Mouse (Mus musculus): ENCODE measurements around the gene Rgl2.
A peak's percentile ranks its signal among the peaks of the same experiment; 100 is the strongest.
"Not testable (repeated sequence)": the region's sequence is repeated elsewhere in the genome, so short reads cannot be mapped to it uniquely, and the experiment has no call there.

The Rgl2 gene

GRCm38 (mm10) chr17:33948090-33948904, 19.0 kb downstream of the Rgl2 start:
- no peak for DNase-seq (ENCODE audit: low read depth, low spot score)

DNA sequence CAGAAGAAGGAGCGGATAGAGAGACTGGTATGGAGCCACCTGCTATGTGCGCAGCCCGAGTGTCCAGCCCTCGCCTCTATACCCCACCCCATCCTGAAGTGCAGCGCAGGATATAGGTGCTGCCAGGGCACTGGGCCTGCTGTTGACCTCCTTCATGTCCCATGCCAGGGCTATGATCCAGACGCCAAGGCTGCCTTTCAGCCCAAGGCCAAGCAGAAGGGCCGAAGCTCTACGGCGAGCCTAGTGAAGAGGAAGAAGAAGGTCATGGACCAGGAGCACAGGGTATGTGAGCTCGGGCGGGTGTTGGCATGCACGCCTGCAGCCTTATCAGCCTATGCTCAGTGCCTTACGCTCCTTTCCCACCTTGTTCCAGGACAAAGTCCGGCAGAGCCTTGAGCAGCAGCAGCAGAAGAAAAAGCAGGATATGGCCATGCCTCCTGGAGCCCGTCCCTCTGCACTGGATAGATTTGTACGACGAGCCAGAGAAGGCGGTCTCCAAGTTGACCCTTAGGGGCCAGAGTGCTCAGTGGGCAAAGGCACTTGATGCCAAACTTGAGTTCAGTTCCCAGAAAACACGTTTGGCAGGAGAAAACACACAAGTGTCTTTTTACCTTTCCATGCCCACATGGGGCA, 19.7 kb downstream of the Rgl2 start:
- no peak for DNase-seq (ENCODE audit: low read depth, low spot score)

- DNase-seq (ENCODE audit: low read depth, low spot score): no peak
Observed at GRCm38 (mm10) chr17:33950131-33950625, 20.8 kb downstream of the Rgl2 start.

DNA sequence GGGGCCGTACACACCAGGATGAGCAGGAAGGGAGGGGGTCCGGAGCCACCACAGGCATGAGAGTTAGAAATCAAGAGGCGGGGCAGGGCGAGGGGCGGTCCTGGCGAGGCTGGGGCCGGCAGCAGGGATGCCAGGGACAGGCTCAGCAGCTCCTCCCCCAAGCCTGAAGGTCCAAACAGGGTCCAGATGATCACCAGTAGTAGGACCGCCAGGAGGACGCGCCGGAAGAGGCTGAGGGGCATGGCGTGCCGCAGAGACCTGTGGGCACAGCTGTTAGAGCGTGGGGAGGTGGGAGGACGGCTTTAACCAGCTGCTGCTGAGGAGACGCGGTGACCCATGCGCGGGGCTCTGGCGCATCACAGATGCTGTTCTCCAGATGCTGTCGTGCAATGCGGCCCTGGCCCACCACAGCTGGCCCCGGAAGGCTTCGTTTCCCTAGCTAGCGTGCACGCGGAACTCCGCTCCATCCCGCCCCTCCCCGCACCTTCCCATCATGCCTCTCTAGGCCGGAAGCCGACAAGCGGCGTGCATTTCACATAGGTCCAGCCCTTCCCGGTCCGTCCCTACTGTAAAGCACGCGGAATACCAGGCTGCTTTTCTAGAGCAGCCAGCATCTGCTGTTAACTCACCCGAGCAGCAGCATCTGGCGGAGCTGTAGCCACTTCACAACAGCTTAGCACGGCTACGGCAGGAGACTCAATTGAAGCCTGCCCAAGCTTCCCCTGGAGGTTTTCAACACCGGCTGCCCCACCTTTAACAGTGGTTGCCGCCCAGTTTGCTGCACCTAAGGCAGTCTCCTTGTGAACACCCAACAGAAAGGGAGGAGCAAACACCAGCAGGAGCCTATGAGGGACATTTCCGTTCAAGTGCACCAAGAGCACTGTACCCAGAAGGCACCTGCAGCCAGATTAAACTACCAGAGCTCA, 21.9 kb downstream of the Rgl2 start, which contains the start of gene B3galt4:
Gene B3galt4, minus strand, starts transcription at position 468 of the 926 bp plus-strand sequence.
- DNase-seq (ENCODE audit: low read depth, low spot score): peak; percentile 93

DNA sequence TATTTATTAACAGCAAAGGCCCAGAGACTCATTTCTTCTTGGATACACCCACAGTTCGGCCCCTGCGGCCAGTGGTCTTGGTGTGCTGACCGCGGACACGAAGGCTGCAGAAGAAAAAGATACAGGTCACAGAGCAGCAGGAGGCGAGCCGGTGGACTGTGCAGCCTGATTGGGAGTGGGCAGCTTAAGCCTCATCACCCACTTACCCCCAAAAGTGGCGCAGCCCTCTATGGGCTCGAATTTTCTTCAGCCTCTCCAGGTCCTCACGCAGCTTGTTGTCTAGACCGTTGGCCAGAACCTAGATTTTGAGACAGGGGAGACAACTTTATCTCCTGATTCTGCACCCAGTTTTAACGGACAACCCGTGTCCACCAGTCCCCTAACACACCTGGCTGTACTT, 22.7 kb downstream of the Rgl2 start:
- DNase-seq (ENCODE audit: low read depth, low spot score): not testable (repeated sequence)

DNA sequence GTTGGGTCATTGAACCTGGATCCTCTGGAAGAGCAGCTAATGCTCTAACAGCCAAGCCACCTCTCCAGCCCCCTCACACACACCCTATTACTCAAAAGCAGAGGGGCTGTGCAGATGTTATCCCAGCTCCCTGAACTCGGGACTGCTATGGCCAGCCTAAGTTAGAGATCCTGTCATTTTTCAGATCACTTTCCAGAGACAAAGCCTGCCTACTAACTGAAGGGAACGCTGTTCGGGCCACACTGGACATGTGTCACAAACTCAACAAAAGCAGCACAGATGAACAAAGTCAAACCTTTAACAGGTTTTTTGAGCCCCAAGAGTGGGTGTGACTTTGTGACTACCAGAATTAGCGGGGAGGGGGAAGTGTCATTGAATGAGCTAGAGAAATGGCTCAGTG, 23.5 kb downstream of the Rgl2 start:
- no peak for DNase-seq (ENCODE audit: low read depth, low spot score)

GRCm38 (mm10) chr17:33953310-33953709, 24.0 kb downstream of the Rgl2 start:
- no peak for DNase-seq (ENCODE audit: low read depth, low spot score)

DNA sequence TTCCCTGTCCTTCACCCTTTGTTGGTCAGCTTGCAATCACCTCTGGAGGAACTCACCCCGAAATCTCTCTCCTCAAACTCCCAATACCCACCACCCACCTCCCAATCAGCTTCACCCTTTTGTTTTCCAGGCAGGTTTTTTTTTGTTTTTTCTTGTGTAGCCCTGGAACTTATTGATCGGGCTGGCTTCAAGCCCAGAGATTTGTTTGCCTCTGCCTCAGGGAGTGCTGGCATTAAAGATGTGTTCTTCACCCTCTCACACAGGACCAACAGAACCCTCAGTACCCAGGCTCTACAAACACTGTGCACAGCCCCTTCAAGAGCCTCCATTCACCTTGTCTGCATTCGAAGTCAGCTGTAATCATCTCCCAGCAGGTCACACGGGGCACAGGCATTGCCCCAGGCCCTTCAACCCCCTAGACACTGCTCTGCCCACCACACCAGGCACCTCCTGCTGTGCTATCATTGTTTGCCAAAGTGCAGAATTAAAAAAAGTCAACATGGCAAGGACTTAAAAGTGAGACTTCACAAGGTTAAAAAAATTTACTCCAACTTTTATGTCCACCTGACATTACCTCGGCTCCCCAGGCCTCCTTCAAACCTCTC, 24.7 kb downstream of the Rgl2 start:
- no peak for DNase-seq (ENCODE audit: low read depth, low spot score)

GRCm38 (mm10) chr17:33954646-33955554, 25.6 kb downstream of the Rgl2 start:
- no peak for DNase-seq (ENCODE audit: low read depth, low spot score)

DNA sequence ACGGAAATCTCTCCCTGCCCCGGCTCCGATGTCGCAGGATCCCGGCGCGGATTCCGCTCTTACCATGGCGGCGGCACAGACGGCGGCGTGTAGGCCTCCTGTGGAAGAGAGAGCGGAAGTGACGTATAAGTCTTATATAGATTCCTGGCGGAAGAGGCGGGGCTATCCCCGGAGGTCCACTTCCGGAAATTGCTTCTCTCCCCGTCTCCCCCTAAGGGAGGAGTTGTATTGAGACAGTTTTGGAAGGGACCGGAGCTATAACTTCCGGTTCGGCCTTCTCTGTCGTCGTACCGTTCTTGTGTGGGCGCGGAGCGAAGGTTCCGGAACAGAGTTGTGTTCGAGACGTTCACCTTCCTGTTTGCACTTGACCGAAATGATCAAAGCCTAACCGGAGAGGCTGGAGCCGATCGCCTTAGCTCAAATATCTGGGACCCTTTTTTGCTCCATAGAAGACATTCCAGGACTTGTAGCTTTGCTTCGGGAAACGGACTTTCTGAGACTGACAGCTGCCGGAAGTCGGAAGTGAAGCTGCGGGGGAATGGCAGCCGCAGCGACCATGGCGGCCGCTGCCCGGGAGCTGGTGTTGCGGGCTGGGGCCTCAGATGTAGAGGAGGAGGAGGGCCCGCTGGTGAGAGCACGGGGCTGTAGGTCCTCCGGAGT, 26.3 kb downstream of the Rgl2 start, which contains the start of the genes Vps52 and Rps18:
Gene Vps52, plus strand, starts transcription at position 258 of the 660 bp plus-strand sequence.
Gene Rps18, minus strand, starts transcription at position 447 of the 660 bp plus-strand sequence.
- DNase-seq (ENCODE audit: low read depth, low spot score): peak; percentile 98

DNA sequence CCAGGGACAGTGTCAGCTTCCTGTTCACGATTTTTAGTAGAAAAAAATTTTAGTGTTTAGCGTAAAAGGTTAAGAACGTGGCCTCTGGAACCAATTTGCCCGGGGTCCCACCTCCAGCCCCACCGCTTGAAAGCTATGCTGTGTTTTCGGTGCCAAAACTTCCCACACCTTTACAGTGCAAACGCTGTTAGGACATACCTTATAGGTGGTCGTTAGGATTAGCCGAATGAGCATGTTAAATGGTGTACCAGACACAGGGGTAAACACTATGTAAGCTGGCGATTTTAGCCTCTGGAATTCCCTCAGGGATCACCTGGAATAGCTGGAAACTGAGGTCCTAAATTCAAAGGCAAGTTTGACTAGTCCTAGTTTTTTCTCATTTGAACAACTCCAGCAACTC, 27.0 kb downstream of the Rgl2 start:
- no peak for DNase-seq (ENCODE audit: low read depth, low spot score)

DNA sequence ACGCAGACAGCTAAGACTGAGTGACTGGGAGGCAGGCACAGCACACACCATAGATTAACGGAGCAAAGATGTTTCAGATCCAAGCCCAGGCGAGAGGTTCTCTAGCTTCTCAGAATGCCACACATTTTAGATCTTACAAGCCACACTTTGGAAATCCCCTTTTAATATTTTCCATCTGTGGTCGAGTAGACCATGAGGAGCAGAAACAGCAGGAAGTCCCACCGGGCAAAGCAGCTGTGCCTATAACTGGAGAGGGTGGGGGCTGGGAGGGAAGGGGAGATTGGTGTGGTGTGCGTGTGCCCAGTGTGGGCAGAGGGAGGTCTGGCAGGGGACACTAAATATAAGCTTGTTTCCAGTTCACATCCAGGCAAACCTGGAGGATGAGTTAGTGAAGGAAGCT, 28.1 kb downstream of the Rgl2 start:
- DNase-seq (ENCODE audit: low read depth, low spot score): no peak

- DNase-seq (ENCODE audit: low read depth, low spot score): no peak
Observed at GRCm38 (mm10) chr17:33958451-33958850, 29.1 kb downstream of the Rgl2 start.

DNA sequence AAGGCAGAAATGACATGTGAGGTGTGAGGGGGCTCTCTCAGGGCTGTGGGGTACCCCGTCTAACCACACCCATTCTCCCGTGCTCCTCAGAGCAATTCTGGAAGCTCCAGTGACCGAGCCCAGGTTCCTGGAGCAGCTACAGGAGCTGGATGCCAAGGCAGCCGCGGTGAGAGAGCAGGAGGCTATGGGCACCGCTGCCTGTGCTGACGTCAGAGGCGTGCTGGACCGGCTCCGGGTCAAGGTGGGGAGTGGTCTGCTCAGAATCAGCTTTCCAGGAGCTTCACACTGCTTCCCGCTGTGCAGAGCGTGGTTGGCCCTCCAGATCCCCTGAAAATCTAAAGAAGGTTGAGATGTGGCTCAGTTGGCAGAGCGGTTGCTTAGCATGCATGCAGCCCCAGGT, 29.8 kb downstream of the Rgl2 start:
- DNase-seq (ENCODE audit: low read depth, low spot score): no peak

DNA sequence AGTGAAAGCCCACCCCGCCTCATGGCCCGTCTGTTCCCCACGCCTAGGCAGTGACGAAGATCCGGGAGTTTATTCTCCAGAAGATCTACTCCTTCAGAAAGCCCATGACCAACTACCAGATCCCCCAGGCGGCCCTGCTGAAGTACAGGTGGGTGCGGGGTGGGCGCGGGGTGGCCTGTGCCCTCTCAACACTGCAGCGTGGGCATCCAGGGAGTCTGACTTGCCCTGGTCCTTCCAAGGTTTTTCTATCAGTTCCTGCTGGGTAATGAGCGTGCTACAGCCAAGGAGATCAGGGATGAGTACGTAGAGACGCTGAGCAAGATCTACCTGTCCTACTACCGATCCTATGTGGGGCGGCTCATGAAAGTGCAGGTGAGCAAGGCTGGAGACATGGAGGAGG, 30.6 kb downstream of the Rgl2 start:
- no peak for DNase-seq (ENCODE audit: low read depth, low spot score)

DNA sequence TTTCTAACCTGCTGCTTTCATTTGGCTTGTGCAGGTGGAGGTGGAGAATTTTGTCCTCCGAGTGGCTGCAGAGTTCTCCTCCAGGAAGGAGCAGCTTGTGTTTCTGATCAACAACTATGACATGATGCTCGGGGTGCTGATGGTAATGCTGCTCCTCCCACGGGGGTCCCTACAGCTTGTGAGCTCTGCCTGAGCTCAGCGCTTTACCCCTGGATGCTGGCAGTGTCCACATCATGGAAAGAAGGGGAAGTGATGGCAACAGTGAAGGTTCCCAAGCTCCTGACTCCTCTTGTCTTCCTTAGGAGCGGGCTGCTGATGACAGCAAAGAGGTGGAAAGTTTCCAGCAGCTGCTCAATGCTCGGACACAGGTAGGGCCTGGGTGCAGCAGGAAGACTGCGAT, 33.5 kb downstream of the Rgl2 start:
- DNase-seq (ENCODE audit: low read depth, low spot score): no peak

GRCm38 (mm10) chr17:33965082-33965845, 35.9 kb downstream of the Rgl2 start:
- no peak for DNase-seq (ENCODE audit: low read depth, low spot score)

DNA sequence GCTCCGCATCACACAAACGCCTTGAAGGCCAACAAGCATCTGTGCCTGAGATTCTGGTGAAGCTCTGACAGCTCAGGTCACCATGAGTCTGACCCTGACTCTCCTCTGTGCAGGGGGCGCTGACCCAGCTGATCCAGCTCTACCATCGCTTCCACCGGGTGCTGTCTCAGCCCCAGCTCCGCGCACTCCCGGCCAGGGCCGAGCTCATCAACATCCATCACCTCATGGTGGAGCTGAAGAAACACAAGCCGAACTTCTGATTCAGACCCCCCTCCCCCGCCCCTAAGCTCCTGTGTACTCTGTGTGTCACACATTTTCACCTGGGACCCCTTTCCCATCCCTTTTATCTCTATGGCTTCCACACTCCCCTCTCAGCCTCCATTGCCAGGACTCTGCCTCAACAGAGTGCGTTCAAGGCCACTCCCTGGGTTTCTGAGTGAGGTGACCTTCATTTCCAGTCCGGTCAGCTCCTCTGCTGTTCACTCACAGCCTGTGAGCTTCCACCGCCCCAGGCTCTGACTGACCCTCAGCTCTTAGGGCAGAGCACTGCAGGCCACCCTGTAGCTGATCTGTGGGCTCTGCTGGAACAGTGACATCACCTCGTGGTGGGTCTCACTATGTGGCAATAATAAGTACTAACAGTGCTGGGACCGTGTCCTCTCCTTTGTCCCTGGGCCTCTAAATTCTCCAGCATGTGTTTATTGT, 36.7 kb downstream of the Rgl2 start:
- no peak for DNase-seq (ENCODE audit: low read depth, low spot score)

Measured in mesoderm, embryonic 11.5 days (tissue).